Mouse (Mus musculus) liver, postnatal 0 days (tissue): Measurements from ENCODE around the gene Spata16. TPM values are rescaled to one million over a fixed set of nuclear protein-coding genes. Genes with fewer than 3 reads are reported as not detected.

ENCODE experiments used
- ATAC-seq: fragments of 200-750 bp; cut with Nextera tagmentation; 2 replicates; pipeline ENCODE4 v1.8.0; 2017; ENCODE audit warnings: mild to moderate bottlenecking, moderate library complexity
- DNase-seq: peaks from one replicate; pipeline ENCODE4 v3.0.0-alpha.2; 2016
- H3K27ac ChIP-seq: fragments of 300-500 bp; sonication (generic); 2 replicates; pipeline ENCODE4 v1.5.1; 2014; ENCODE audit warnings: antibody characterized with exemption, moderate library complexity, mild to moderate bottlenecking, low read depth
- H3K27me3 ChIP-seq: fragments of 300-500 bp; sonication (generic); 2 replicates; pipeline ENCODE4 v1.6.1; 2014; ENCODE audit warnings: low read length, control low read depth, mixed read lengths; ENCODE audit not compliant: insufficient read depth
- H3K36me3 ChIP-seq: fragments of 300-500 bp; sonication (generic); replicated peaks from 2 replicates; pipeline ENCODE4 v1.6.1; 2014; ENCODE audit warnings: mild to moderate bottlenecking, control low read depth, low read length, moderate library complexity, mixed read lengths; ENCODE audit not compliant: insufficient read depth
- H3K4me1 ChIP-seq: fragments of 300-500 bp; sonication (generic); 2 replicates; pipeline ENCODE4 v1.6.1; 2014; ENCODE audit warnings: antibody characterized with exemption, mild to moderate bottlenecking, control low read depth; ENCODE audit not compliant: insufficient read depth
- H3K4me2 ChIP-seq: fragments of 300-500 bp; sonication (generic); 2 replicates; pipeline ENCODE4 v1.6.1; 2014; ENCODE audit warnings: low read depth, mild to moderate bottlenecking, low read length, moderate library complexity, mixed read lengths
- H3K4me3 ChIP-seq: fragments of 300-500 bp; sonication (generic); 2 replicates; pipeline ENCODE4 v1.5.1; 2014; ENCODE audit warnings: low read depth, low read length
- H3K9ac ChIP-seq: fragments of 300-500 bp; sonication (generic); replicated peaks from 2 replicates; pipeline ENCODE4 v1.6.1; 2014; ENCODE audit warnings: mild to moderate bottlenecking, moderate library complexity
- H3K9me3 ChIP-seq: fragments of 300-500 bp; sonication (generic); 2 replicates; pipeline ENCODE4 v1.6.1; 2016; ENCODE audit warnings: mild to moderate bottlenecking, control low read depth, low read length, mixed read lengths
- CTCF ChIP-seq: sonication (generic); IDR thresholded peaks from 2 replicates; pipeline ENCODE4 v1.5.1; 2016; ENCODE audit warnings: antibody characterized with exemption, low read depth
- EP300 ChIP-seq: IDR thresholded peaks from 2 replicates; pipeline ENCODE4 v1.6.1; 2016; ENCODE audit warnings: antibody characterized with exemption, low read depth, mild to moderate bottlenecking
- WGBS: fragments of 180-500 bp; shearing (Covaris S2); extraction: QIAGEN DNeasy Blood & Tissue Kit; methylation state at CpG from one replicate; pipeline ENCODE4 v1.1.7; 2014; ENCODE audit not compliant: insufficient replicate concordance; 5-methylcytosine and 5-hydroxymethylcytosine counted together
- microRNA-seq: library from miRNA; unstranded; fragments of <30 nt; microRNA quantifications from one replicate; pipeline ENCODE4, GENCODE M21; 2016
- polyA plus RNA-seq: library from polyadenylated mRNA; unstranded; fragments of >200 nt; fragmentation: Nextera tagmentation; extraction: Ambion mirVana; gene quantifications from 2 replicates; pipeline ENCODE4 v1.2.1, GENCODE M21; 2015

Spata16 gene
- polyA plus RNA-seq, 1 experiment from 2014 or later, result not detected

DNA sequence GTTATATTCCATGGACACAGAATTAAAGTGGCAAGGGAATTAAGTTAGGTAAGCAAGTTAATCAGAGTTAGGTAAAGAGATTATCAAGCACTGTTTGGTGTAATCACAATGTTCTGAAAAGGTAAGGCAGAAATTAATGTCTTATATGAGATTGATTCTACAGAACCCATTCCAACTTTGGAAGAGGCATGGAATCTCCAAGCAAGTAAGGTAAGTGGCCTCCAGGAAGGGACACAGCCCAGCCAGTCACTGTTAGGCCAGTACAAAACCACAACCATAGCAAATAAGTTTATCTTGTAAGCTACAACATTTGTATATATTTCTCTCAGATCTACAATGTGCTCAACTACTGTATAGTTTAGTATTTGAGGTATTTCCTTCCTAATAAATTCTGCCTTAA lies 391.1 kb downstream of the Spata16 start:
- TF ChIP-seq CTCF (no peak), EP300 (no peak)
- Histone ChIP-seq H3K4me1 (no peaks in the 10 kb centered on the region), H3K4me3 (no peak overlapping the region), H3K36me3 (no peaks in the 10 kb centered on the region), H3K9ac (no peak overlapping the region), H3K4me2 (no peak overlapping the region), H3K27ac (no peak overlapping the region), H3K27me3 (no peaks in the 10 kb centered on the region), H3K9me3 (no peaks in the 10 kb centered on the region)
- DNase-seq (no peak), ATAC-seq (no peak)

DNA sequence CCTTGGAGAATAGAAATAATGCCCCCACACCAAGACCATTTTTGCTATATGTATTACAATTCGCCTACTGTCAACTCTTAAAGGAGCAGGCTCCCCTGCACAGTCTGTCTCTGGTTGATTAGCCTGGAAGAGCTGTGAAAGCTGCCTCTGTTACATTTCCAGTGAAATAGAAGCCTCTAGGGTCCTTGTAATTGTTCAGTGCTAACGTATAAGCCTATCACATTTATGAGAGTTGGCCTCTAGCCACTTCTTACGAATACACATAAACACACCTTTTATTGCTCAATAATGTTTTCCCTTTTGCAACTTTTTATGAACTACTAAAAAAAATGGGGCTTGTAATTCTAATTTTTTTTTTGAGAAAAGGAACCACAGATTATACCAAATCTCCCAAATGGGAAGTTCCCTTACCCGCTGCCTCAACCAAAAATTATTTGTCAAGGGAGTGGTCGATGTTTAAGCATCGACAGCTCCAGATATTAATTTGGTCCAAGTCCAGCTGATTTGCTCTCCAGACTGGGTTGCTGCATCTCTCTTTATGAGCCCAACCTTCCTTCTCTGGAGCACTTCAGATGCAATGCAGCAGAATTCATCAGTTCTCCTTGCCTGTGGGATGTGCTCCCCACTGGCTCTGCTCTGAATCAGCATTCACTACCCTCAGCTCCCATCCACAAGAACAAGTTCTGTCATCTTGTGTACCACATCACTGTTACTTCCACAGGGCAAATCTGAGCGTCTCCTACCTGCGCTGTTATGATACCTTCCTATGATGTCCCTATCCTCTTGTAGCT lies 392.8 kb downstream of the Spata16 start:
- ATAC-seq (no peak), DNase-seq (no peak)
- Histone ChIP-seq H3K9me3 (no peaks in the 10 kb centered on the region), H3K36me3 (no peaks in the 10 kb centered on the region), H3K27ac (no peak overlapping the region), H3K4me1 (no peaks in the 10 kb centered on the region), H3K27me3 (no peaks in the 10 kb centered on the region), H3K4me2 (no peak overlapping the region), H3K4me3 (no peak overlapping the region), H3K9ac (no peak overlapping the region)
- whole genome bisulfite sequencing, result 80% methylated on average over 8 of the region's 8 CpGs
- no peak for TF ChIP-seq EP300
- TF ChIP-seq CTCF, result no peak

Small RNA genes within 50 kb of the gene (microRNA-seq; reads per million reads assigned to microRNA genes)
- not detected for gene Gm25773
- gene Gm44464, result not detected
